1 mouse cellular context compared by ENCODE assay signal in the genomic region with DNA sequence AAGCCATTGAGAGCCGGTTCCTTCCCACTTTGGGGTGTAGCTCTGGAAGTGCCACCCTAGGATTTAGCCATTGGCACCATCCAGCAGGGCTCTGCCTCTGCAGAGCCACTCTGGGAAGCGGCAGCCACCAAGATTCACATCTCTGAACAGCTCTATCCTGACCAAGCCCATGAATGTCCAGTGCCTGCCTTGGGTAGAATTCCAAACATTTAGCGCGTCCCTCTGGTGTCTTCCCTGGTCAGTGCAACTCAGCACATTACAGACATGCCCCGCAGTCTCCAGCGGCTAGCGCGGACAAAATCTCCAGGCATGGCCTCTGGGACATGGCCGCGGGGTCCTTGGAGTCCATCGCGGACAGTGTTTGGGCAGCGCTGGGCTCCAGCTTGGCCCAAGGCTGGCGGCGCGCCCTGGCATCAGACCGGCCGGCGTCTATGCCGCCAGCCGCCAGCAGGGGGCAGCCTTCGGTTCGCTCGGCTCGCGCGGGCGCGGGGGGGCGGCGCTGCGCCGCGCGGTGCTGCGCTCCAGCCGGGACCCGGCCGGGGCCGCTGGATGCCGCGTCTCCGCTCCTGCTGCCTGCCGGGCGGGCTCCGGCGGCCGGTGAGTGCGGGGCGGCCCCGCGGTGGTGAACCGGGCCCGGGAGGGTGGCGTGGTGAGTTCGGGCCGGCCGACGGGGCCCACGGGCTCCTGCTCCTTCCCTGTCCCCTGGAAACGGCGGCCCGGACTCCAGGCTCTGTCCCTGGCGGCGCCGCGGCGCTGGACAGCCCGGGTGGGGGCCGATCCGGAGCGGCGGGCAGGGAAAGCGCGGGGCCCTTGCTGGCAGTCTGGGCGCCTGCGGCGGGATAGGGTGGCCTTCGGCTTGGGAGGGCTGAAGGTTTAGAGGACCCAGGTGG.
TF ChIP-seq lines count a peak whose summit lies in the region.

A gene (plus strand): TSS at position 464 of the 890 bp plus-strand sequence.

TF ChIP-seq in MEL, 35 proteins besides CTCF, POLR2A, EP300 and RAD21 (continued from another document):
- no peak for TF ChIP-seq E2F4 (IDR thresholded peaks at IDR 0.05; ENCODE audit: borderline replicate concordance, low read depth, low read length)
TF ChIP-seq in MEL: peak in this region for 13.
